Mouse (Mus musculus): ENCODE results near the gene Prss56.

- TF ChIP-seq FLI1 (IDR thresholded peaks at IDR 0.05; ENCODE audit: low read length) (no peak), GATA1 (IDR thresholded peaks at IDR 0.05; ENCODE audit: borderline replicate concordance, low read length) (no peak)
Measured at GRCm38 (mm10) chr1:87159396-87159795, 23.7 kb upstream of the Prss56 start.

Measured in megakaryocyte, embryonic 14.5 days (primary cell).